Mouse (Mus musculus): Measurements from ENCODE around the gene Casp2. TPM values are rescaled to one million over a fixed set of nuclear protein-coding genes. Genes with fewer than 3 reads are reported as not detected.

Gene Casp2
- 12.3 and 19.0 TPM in 2 replicates for polyA plus RNA-seq (2015; fragmentation: Nextera tagmentation; extraction: Ambion mirVana)

GRCm38 (mm10) chr6:42264626-42265312 is at the start of gene Casp2:
TSS of gene Casp2 (plus strand) at chr6:42264985.

GRCm38 (mm10) chr6:42215028-42215427 is 49.8 kb upstream of the Casp2 start, which contains the start of gene Tas2r144:
TSS of gene Tas2r144 (plus strand) at chr6:42215328.

GRCm38 (mm10) chr6:42245711-42246353 is 19.0 kb upstream of the Casp2 start, which contains the start of gene Gstk1:
TSS of gene Gstk1 (plus strand) at chr6:42245935.

DNA sequence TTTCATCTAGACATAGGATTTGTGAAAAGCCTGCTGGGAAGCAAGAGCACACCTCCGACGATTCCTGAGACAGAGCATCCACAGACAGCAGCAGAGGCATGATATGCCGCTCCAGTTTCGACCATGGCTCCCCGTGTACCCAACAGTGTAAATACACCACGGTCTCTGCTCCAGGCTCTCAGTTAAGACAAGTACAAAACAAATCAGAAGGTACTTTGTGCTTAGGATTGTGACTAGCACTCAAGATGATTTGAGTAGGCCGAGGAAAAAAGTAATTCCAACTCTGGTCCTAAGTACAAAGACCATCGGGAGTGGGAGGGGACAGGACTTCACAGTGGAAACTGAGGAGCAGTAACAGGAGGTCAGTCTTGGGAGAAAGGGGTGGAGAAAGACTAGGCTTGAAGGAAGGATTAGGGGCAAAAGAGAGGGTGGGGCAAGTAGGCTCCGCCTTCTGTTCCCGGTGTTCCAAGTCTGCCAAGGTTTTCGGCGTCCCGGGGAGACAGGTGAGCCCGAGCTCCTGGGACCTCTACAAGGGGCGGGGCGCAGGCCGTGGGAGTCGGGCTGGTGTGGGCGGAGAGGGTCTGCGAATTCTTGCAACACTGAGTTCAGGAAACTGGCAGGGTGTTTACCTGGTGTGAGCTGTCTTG is 3.1 kb upstream of the Casp2 start, which contains the start of gene Tmem139:
Tmem139 (plus strand) TSS at position 447 of the 647 bp plus-strand sequence.

DNA sequence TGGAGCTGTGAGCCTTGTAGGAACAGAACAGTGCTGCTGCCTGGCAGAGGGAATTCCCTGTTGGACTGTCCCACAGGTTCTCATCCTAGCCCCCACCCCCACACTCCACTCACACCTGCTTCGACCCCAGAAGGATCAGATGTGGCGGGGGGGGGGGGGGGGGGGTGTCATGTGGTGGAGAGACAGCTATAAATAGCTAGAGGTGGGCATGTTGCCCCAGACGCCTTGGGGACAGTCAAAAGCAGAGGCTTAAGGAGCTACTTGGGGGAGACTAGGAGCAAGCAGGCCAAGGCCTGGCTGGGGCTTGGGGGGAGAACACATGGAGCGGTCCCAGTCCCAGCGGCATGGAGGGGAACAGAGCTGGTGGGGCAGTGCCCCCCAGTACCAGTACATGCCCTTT is 21.7 kb downstream of the Casp2 start, which contains the start of gene Clcn1:
Clcn1 (plus strand) TSS at position 238 of the 400 bp plus-strand sequence.

GRCm38 (mm10) chr6:42324482-42325267 is 59.9 kb downstream of the Casp2 start, which contains the start of gene Fam131b:
TSS of gene Fam131b (minus strand) at chr6:42324643.

Other genes starting within 250 kb of the Casp2 start
- not detected in 2 replicates for gene Sva, start 226.6 kb upstream of the Casp2 start, polyA plus RNA-seq (2015; fragmentation: Nextera tagmentation; extraction: Ambion mirVana)
- gene Tas2r139, start 124.0 kb upstream of the Casp2 start, polyA plus RNA-seq (2015; fragmentation: Nextera tagmentation; extraction: Ambion mirVana): not detected in 2 replicates
- not detected in 2 replicates for gene Tas2r144, start 49.7 kb upstream of the Casp2 start, polyA plus RNA-seq (2015; fragmentation: Nextera tagmentation; extraction: Ambion mirVana)
- 69.9 and 129 TPM in 2 replicates for gene Gstk1, start 19.1 kb upstream of the Casp2 start, polyA plus RNA-seq (2015; fragmentation: Nextera tagmentation; extraction: Ambion mirVana)
- gene Tmem139, start 3.0 kb upstream of the Casp2 start, polyA plus RNA-seq (2015; fragmentation: Nextera tagmentation; extraction: Ambion mirVana): 0.30 and 0.54 TPM in 2 replicates
- gene Clcn1, start 21.7 kb downstream of the Casp2 start, polyA plus RNA-seq (2015; fragmentation: Nextera tagmentation; extraction: Ambion mirVana): 0.14 TPM in 1 of 2 replicates, not detected in the other
- gene Fam131b, start 59.7 kb downstream of the Casp2 start, polyA plus RNA-seq (2015; fragmentation: Nextera tagmentation; extraction: Ambion mirVana): 0.35 and 0.96 TPM in 2 replicates
- gene Zyx, start 84.6 kb downstream of the Casp2 start, polyA plus RNA-seq (2015; fragmentation: Nextera tagmentation; extraction: Ambion mirVana): 103 and 107 TPM in 2 replicates
- 1.5 TPM in 2 replicates for gene Epha1, start 108.3 kb downstream of the Casp2 start, polyA plus RNA-seq (2015; fragmentation: Nextera tagmentation; extraction: Ambion mirVana)
- not detected in 2 replicates for gene Tas2r143, start 135.3 kb downstream of the Casp2 start, polyA plus RNA-seq (2015; fragmentation: Nextera tagmentation; extraction: Ambion mirVana)
- not detected in 2 replicates for gene Tas2r135, start 140.4 kb downstream of the Casp2 start, polyA plus RNA-seq (2015; fragmentation: Nextera tagmentation; extraction: Ambion mirVana)
- 0.15 TPM in 1 of 2 replicates, not detected in the other for gene Tas2r126, start 169.6 kb downstream of the Casp2 start, polyA plus RNA-seq (2015; fragmentation: Nextera tagmentation; extraction: Ambion mirVana)
- not detected in 2 replicates for gene Olfr458, start 200.2 kb downstream of the Casp2 start, polyA plus RNA-seq (2015; fragmentation: Nextera tagmentation; extraction: Ambion mirVana)
- not detected in 2 replicates for gene Olfr457, start 211.3 kb downstream of the Casp2 start, polyA plus RNA-seq (2015; fragmentation: Nextera tagmentation; extraction: Ambion mirVana)
- 0.39 and 0.59 TPM in 2 replicates for gene Olfr456, start 222.2 kb downstream of the Casp2 start, polyA plus RNA-seq (2015; fragmentation: Nextera tagmentation; extraction: Ambion mirVana)